Mouse (Mus musculus) thymus, adult 18-20 months (tissue): ENCODE data around the gene Tnfrsf1b.
A peak's percentile ranks its signal among the peaks of the same experiment; 100 is the strongest.

Experiments
- DNase-seq, 2 experiments: peaks; one replicate each; pipeline ENCODE4 v3.0.0; 2022; ENCODE audit warnings: mixed read lengths in 2 of 2

Gene Tnfrsf1b

DNA sequence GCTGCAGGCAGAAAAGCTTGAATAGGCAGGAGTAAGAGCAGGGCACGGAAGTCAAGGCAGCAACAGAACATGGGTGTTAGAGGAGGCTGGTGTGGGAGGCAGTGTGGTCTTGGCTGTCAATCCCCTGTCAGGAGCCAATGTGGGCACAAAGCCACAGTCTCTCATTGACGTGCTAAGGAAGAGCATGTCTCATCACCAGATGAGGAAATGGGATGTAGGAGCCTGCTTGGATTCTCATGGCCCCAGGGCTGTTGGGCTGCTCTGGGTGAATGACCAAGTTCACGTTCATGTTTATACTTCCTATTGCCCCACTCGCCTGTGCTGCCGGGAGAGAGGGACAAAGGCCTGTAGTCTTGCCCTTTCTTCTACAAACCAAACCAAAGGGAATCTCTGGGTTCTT, 28.8 kb downstream of the Tnfrsf1b start:
- no peak for DNase-seq

DNA sequence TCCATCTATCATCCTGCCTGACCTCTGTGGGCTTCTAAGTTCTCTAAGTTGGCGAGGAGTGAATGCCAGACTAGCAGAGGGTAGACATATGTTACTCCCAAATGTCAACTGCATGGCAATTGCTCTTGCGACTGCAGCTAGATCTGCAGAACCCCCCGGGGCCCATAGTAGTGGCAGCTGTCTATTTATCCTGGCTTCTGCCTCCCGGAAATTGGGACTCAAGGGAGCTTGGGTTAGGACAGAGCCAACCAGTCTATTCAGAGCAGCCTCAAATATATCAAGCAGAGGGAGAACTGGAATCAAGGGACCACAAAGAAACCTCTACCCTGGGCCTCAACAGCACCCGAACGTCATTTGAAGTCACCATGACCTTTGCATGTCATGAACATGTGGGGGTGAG, 29.6 kb downstream of the Tnfrsf1b start:
- DNase-seq = no peak

GRCm38 (mm10) chr4:145215396-145215795, 31.3 kb downstream of the Tnfrsf1b start:
- DNase-seq = no peak

- DNase-seq = no peak
Observed at GRCm38 (mm10) chr4:145214786-145215174, 31.9 kb downstream of the Tnfrsf1b start.

- peak; percentile 70 to 77 for DNase-seq
Observed at GRCm38 (mm10) chr4:145213999-145214785, 32.5 kb downstream of the Tnfrsf1b start.

GRCm38 (mm10) chr4:145211076-145211475, 35.6 kb downstream of the Tnfrsf1b start:
- peak in 1 of 2 experiments; percentile 58 for DNase-seq

GRCm38 (mm10) chr4:145210564-145210963, 36.1 kb downstream of the Tnfrsf1b start:
- DNase-seq = no peak

- DNase-seq = no peak
Observed at GRCm38 (mm10) chr4:145209690-145210088, 37.0 kb downstream of the Tnfrsf1b start.

DNA sequence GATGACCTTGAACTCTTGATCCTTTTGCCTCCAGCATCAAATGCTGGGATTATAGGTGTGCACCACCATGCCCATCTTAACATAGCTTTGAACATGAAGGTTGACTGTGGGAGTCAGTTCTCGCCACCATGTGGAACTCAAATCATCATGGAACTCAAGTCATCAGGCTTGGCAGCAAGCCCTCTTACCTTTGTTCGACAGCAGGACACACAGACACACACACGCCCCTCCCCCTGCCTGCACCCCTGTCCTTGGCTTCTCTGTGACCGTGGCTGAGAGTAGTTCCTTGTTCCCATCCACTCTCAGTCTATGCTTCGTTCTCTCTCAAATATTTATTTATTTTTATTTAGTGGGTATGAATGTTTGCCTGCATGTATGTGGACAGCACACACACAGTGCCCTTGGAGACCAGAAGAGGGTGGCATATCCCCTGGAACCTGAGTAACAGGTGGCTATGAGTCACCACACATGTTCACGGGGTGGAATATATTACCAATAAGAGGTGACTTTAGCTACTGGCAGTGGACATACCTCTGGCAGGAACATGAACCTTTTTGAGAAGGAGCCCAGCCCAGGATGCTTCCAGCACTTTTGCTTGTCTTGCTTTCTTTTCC, 37.5 kb downstream of the Tnfrsf1b start:
- no peak for DNase-seq

DNA sequence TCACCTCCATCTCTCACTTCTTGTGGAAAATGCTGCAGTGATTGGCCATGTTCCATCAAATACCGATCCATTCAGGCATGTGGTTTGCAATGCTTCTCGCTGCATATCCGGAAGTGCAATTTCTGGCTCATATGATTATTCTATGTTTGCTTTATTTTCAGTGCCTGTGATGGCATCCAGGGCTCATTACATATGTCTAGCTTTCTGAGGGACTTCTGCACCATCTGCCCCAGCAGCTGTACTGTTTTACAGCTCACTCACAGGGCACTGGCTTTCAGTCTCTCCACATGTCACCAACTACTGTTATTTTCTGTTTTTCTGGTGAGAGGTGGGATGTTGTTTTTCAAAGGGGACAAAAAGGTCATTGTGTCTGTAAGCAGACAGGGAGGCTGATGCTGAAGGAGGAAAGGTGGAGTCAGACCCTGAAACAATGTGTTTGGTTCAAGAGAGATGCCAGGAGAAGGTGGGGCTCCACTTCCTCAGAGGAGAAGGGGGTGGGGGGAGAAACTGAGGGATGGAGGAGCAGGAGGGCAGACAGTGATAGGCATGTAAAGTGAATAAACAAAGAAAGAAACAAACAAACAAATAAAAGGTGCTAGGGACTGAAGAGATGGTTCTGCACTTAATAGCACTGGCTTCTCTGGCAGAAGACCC, 38.8 kb downstream of the Tnfrsf1b start:
- no peak for DNase-seq

DNA sequence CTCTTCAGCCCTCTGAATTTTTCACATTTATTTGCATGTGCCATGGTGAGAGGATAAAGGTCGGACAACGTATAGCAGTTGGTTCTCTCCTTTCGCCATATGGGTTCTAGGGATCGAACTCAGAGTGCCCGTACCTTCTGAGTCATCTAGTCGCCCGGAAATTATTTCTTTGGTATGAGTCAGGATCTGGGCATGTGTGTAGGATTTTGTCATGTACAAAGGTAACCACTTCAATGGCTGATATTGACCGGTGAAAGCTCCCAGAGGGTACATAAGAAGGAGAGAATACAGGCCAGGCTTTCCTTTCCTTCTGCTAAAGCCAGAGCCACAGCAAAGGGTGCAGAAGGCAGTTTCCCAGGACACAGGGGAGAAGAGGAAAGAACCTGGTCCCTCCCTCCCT, 41.9 kb downstream of the Tnfrsf1b start:
- DNase-seq = no peak

GRCm38 (mm10) chr4:145203305-145203704, 43.4 kb downstream of the Tnfrsf1b start:
- DNase-seq = no peak

- no peak for DNase-seq
Observed at GRCm38 (mm10) chr4:145201424-145201823, 45.2 kb downstream of the Tnfrsf1b start.

DNA sequence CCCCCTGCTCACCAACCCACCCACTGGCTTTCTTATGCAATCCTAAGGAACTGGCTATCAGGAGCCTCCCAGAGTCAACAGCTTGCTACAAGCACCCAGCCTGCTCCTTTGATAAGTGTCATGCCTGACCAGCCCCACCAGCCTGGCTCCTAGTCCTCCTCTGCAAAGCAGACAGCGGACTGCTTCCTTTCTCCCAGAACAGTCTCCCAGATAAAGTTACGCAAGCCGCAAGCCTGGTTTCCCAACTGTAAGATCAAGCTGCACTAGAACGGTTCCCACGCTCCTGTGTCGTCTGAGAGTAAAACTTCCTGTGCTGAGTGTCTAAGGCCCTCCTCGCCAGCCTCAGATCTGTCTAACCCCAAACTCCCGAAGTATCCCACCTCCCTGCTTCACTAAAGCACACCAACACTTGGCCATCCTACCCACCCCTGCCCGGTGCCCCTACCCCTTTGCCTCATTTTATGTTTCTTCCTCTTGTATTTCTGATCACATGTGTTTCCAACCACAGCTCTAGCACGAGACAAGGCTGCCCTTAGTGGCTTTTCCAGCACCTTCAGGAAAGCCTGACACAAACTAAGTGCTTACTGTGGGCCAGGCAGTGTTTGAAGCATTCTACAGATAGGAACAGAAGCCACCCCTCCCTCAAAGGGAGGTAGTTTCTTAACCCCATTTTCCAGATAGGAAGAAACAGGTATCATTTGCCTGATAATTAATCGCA, 46.5 kb downstream of the Tnfrsf1b start:
- DNase-seq = no peak

GRCm38 (mm10) chr4:145196586-145196985, 50.1 kb downstream of the Tnfrsf1b start:
- no peak for DNase-seq

DNA sequence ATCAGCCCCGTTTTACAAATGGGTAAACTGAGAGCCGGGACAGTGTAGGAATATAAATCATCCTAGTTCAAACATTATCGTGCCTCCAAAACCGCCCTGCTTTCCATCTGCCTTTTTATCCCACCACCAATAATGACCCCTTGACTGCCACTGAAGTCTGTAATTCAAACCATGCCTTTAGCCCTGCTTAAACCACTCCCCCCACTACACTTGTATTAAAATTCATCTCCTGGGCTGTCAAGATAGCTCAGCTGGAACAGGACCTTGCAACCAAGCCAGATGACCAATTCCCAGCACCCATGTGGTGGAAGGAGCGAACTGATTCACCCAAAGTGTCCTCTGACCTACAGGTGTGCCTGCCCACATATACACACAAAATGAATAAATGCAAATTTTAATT, 51.5 kb downstream of the Tnfrsf1b start:
- DNase-seq = no peak

GRCm38 (mm10) chr4:145194559-145195162, 52.0 kb downstream of the Tnfrsf1b start, which contains the start of gene Vps13d:
Vps13d (minus strand) TSS chr4:145195005.
- DNase-seq = peak; percentile 84

- DNase-seq = peak in 1 of 2 experiments; percentile 20
Observed at GRCm38 (mm10) chr4:145193991-145194511, 52.6 kb downstream of the Tnfrsf1b start.

DNA sequence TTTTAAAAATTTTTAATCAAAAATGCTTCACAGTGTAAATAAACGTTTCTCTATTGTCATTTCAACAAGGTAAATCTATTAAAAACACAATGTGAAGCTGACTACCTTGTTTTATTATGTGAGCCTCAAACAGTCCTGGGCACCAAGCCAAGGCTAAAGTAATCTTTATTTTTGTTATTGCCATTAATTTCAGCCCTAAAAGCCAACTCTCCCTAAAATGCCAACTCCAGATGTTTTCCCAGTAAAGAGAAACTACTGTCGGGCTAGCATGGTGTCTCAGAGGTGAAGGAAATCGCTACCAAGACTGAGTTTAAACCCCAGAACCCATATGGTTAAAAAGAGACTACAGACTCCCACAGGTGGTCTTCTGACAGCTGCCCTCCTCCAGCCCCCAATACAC, 53.3 kb downstream of the Tnfrsf1b start:
- no peak for DNase-seq

DNA sequence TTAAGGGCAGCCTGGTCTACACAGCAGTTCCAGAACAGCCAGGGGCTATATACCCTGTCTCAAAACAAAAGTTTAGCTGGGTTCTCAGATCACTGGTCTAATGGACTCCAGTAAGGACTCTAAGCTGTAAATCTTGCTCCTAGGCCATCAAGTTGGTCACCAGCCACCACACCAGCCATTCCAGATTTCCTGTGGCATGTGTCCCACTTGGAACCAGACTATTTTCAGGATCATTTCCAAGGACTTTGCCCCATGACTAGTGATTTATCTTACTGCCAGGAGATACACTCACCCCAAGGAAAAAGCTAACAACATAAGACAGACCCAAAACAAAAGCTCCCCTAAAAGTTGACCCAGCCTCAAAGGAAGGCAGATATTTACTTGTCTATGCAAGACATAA, 54.0 kb downstream of the Tnfrsf1b start:
- DNase-seq = no peak

DNA sequence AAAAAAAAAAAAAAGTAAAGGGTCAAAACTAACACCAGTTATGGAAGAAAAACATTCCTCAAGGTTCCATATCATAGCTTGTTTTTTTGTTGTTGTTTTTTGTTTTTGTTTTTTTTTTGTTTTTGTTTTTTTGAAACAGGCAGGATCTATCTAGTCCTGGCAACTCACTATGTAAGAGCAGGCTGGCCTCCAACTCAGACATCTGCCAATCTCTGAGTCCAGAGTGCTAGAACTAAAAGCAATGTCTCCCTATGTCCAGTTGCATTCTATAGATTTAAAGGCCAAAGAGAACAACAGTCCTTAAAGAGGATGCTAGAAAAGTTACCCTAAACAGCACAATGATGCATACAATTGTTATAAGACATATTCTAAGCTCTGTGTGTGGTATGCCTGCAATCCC, 58.1 kb downstream of the Tnfrsf1b start:
- DNase-seq = no peak

DNA sequence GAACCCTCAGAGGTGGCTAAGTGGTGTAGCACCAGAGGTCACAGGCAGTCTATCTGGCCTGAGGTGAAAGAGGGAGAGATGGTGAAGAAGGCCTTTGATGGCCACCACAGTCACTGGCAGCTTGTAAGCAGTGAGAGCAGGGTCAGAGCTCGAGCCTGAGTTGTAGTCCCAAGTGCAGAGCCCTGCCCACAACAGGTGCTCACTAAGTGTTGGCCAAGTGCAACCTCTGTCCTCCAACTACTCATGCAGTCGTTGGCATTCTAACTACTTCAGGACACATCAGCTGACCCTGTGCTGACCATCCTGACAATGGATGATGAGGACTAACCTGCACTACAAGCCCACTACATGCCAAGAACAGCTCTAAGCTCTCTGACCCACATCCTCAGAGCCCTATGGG, 59.1 kb downstream of the Tnfrsf1b start:
- no peak for DNase-seq
